Mouse (Mus musculus) myocyte (in vitro differentiated cells): Measurements from ENCODE around the gene Six3. TPM values are rescaled to one million over a fixed set of nuclear protein-coding genes. Genes with fewer than 3 reads are reported as not detected.

Experiments
- polyA plus RNA-seq: library from polyadenylated mRNA; unstranded; fragments of >200 nt; fragmentation: generic; extraction: Trizol; gene quantifications from one replicate; pipeline ENCODE4 v1.2.1, GENCODE M21; 2012; ENCODE audit warnings: missing spikeins

The Six3 gene
- polyA plus RNA-seq, 1 experiment: not detected

Other genes with a start within 250 kb of the Six3 start
- not detected for gene Six2, start 74.7 kb downstream of the Six3 start, polyA plus RNA-seq